Mouse (Mus musculus) ES-Bruce4 (cell line): ENCODE measurements around the gene Ptpn9.

Experiments used
- CTCF ChIP-seq: IDR thresholded peaks from one replicate; pipeline ENCODE4 v1.8.1; 2011; ENCODE audit warnings: low read depth, low read length
- EP300 ChIP-seq: IDR thresholded peaks from 2 replicates; pipeline ENCODE4 v1.6.1; 2011; ENCODE audit warnings: low read depth, low read length; ENCODE audit not compliant: insufficient read depth
- POLR2A ChIP-seq: IDR thresholded peaks from one replicate; pipeline ENCODE4 v1.8.1; 2011; ENCODE audit warnings: low read length; ENCODE audit not compliant: insufficient read depth

GRCm38 (mm10) chr9:56970158-56970557, 24.6 kb upstream of the Ptpn9 start:
- TF ChIP-seq EP300, result no peak
- no peak for TF ChIP-seq POLR2A
- no peak for TF ChIP-seq CTCF
